Mouse (Mus musculus): ENCODE data around the gene Dok1.
A peak's percentile ranks its signal among the peaks of the same experiment; 100 is the strongest.

Gene Dok1

DNA sequence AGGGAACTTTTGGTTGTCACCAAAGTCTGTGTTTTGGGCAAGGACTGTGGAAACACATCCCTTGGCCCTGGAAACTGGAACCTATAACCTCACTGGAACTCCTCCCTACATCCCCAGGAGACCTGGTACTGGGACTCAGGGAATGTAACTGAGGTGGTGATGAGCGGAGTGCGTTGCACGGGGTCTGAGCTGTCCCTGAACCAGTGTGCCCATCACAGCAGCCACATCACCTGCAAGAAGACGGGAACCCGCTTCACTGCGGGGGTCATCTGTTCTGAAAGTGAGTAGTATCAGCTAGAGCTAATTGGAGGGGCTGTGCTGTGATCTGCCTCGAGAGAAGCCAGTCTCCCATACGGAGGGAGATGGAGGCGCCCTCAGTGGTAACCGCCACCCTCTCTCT lies 16.1 kb upstream of the Dok1 start:
- no peak for DNase-seq (ENCODE audit: low spot score)

DNA sequence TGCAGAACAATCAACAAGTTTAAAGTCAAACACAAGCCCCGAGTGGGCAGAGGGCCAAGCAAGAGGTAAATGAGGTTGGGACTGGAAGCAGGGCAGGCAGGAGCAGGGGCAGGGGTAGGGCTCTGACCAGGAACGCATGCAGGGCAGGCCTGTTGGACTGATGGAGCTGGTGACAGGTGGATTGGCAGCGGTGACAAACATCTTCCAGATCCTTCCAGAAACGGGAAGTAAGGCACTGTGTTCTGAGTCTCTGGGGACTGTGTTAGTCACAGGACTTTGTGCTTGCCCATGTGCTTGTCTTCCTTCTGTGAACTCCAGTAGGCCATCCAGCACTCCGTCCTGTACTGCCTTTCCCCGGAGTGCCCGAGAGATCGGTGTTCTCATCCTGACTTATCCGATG lies 11.5 kb upstream of the Dok1 start:
- DNase-seq (ENCODE audit: low spot score): peak; percentile 47

DNA sequence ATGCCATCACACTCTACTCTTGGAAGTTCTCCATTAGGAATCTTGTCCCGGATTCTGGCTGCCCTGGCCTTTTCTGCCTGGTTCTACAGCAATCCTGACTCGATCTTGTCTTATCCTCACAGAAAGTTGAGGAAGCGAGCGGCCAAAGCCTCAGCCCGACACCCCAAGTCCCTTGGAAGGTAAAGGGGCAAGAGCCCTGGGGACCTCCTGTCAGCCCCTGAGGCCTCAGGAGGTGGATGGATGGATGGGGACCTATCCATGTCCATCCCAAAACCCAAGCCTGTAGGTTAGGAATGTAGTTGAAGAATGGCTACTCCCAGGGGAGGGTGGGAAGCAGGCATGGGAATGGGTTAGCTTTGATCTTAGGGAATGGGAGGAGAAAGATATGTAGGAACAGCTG lies 10.7 kb upstream of the Dok1 start:
- DNase-seq (ENCODE audit: low spot score): no peak

DNA sequence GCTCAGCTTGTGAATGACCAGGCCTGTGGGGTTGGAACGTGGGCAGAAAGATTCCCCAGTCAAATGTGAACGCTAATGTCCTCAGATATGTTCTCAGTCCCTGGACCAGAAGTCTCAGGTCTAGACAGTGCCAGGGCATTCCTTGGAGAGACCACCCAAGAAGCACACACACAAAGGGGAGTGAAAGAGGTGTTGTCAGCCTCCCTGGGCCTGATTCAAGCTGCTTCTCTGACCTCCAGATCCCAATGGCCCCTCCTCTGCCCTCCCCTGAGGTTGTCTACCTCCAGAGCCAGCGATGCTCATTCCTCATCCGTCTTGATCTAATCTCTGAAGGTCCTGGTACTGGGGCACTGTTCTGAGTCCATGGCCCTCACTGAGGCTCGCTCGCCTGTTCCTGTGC lies 10.3 kb upstream of the Dok1 start:
- no peak for DNase-seq (ENCODE audit: low spot score)

DNA sequence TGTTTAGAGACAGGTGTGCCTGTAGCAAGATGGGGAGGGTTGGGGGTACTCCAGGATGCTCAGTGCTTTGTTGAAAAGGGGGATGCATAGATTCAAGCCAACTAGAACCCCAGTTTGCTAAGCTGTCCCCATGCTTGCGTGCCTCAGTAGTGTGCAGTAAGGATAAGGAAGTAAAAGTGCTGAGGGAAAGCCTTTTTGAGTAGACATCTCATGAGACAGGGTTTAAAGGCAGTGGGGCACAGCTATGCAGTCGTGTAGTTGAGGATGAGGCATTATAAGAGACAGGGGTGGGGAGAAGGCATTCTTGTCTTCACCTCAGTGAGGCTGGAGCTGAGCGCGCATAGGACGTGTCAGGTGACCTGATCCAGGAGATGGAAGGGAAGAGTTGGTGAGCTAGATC lies 7.3 kb upstream of the Dok1 start:
- no peak for DNase-seq (ENCODE audit: low spot score)

DNA sequence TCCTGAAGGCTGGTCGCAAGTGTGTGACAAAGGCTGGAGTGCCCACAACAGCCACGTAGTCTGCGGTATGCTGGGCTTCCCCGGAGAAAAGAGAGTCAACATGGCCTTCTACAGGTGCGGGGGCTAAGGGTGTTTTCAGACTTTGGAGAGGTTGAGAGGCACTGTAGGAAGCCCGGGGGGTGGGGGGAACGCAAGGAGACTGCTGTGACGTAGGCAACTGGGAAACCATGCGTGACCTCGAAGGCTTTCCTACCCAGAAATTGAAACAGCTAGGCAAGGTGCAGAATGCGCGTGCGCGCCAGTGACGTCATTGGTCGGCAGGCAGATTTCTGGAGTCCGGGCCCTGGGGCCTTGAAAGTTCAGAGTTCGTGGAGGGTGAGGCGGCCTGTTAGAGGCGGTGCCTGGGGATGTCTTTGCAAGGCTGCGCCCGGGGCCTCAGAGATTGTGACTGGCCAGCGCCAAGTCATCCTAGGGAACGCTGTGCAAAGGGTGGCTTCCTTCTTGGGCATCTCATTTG lies 5.3 kb upstream of the Dok1 start:
- DNase-seq (ENCODE audit: low spot score): no peak

DNA sequence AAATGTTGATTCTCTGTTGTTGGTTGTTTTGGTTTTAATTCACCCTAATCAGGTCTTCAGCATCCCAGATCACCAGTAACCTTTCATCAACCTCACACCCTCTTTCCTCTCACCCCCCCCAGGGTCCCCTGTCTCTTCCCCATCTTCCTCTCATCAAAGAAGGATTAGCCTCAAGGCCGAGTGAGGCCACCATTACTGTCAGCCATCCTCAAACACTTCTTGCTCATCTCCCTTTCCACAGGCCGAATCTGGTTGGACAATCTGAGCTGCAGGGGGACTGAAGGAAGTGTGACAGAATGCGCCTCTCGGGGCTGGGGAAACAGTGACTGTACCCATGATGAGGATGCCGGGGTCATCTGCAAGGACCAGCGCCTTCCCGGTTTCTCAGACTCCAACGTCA lies 3.9 kb upstream of the Dok1 start:
- no peak for DNase-seq (ENCODE audit: low spot score)

DNA sequence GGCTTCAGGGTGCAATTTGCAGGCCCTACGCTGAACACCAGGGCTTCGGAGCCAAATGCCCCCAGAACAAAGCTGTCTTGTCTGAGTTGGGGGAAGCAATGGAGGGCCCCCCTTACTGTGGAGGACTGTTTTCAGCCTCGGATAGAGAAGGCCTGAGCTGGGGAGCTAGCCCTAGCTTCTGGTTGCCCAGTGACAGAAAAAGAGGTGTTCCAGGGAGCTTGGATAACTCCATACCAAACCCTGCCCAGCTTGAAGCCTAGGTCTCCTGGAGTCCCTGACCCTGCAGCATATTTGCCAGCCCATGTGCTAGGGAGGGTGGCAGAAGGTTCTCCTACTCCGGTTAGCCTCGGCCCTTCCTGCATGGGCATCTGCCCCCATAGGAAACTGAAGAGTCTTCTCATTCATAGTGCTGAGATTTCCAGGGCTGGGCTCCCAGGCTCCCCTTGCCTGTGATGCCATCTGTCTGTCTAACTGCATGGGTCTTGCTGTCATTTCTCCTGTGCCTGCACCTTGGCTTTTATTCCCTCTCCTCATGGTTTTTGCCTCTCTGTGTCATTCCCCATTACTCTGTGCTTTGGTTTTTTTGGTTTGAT lies 1.3 kb upstream of the Dok1 start:
- DNase-seq (ENCODE audit: low spot score): no peak

DNA sequence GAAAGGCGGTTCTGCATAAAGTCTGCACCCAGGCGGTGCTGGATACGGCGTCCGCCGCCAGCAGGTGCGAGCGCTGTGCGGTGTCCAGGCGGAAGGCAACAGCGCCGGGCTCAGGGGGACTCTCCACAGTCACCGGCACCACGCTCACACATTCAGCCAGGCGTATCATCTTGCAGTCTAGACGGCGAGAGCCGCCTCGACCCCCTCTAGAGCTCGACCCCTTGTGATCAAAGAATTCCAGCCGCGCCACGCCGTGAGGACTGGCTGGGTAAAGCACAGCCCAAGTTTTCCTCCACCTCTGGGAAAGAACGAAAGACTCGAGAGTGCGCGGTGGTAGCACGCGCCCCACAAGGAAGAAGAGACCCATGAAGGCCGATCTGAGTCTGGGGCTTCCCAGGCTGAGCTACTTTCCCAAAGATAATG lies 491 bp downstream of the Dok1 start:
- no peak for DNase-seq (ENCODE audit: low spot score)

DNA sequence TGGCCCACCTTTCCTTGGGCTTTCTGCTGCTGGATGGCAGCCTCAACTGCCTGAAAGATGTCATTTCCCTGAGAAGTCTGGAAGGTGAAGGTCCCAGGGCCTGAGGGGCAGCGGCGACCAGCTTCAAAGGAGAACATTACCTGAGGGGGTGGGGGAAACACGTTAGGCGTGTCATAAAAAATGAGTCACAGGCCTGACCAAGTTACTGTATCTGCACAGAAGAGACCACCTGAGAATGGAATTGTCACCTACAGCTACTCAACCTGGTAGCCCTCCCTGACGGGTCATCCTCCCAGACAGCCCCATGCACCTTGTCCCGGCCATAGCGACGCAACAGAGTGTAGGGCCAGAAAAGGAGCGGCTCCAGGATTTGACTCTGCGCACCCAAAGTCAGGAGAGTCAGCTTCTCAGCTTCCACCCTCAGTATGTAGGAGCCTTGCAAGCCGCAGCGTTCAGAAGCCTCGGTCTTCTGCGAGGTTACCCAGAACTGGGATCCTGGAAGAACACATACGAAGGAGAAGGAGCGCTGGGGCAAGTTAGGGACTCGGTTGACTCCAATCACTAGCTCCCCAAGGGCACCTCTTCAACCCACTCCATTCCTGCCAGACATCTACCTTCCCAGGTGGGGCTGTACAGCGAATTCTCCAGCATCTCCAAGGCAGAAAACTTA lies 1.2 kb downstream of the Dok1 start:
- no peak for DNase-seq (ENCODE audit: low spot score)

DNA sequence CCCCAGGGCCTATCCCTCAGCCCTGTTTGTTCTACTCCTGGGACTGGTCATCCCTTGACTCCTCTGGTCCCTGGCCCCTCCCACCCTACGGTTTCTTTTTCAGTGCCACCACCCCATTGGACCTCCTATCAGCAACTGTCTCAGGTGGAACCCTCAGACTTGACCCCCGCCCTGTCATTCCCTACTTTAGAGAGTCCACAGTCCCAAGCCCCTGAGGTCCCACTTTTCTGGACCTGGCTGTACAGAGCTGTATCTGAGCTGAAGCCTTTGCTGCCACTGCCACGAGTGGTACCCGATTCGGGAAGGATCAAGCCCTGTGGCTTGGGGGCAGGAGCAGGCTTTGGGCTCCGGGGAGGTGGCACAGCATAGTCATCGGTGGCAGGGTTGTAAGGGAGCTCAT lies 2.2 kb downstream of the Dok1 start:
- DNase-seq (ENCODE audit: low spot score): no peak

DNA sequence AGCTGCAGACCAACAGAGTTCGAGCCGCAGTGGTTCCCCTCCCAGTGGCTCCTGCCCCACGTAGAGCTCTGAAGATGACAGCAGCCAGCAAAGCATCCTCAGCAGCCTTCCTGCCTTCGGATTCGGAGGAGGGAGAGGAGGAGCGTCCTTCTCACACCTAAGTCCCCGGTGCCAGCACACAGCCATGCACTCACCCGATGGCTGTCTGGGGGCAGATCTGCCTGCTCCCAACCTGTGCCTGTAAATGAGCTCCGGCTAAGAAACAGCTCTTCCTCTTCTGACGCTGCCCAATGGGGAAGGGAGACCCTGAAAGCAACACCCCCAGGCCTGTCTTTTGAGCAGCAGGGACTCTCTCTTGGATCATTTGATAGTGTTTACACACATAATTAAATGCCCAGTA lies 3.5 kb downstream of the Dok1 start:
- DNase-seq (ENCODE audit: low spot score): no peak

DNA sequence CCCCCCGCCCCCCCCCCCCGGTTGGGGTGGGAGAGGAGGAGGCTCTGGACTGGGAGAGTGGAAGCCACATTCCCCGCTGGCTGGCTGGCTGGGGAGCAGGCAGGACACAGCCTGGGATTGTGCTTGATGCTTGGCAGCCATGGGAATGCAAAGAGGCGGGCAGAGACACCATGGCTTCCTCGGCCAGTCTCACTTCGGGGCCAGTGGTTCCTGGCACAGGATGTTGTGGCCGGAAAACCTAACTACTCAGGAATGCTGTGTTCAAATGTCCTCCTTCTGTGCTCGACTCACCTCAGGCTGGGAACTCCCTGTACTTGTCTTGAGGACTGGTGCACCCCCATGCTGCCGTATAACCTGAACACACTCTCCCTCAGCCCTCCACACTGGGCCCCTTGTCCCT lies 5.6 kb downstream of the Dok1 start:
- DNase-seq (ENCODE audit: low spot score): no peak

DNA sequence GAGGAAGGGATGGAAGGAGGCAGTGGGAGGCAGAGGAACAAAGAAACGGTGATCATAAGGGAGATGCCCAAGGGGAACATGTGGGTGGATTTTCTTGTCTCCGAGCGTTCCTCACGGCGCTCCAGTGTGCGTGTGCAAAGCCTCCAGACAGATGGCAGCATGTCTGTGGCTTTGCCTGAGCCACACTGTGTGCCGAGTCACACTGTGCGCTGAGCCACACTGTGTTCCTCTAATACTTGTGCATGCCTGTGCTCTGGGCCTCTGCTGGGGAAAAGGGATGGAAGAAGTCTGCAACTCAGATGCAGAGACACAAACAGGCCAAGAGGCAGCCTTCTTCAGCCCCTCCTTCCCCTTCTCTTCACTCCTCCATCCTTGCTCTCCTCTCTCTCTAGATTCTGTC lies 6.0 kb downstream of the Dok1 start:
- DNase-seq (ENCODE audit: low spot score): no peak

DNA sequence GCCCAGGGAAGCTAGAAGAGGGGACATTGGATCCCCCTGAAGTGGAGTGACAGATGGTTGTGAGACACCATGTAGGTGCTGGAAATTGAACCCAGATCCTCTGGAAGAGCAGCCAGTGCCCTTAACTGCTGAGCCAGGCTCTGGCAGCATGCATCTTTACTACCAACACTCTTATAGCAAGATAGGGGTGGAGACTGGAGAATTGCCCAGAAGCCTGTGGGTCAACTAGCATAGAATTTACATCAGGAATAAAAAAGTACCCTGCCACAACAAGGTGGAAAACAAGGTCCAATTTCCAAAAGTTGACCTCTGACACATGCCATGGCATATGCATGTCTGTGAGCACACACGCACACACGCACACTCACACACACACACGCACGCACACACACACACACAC lies 8.1 kb downstream of the Dok1 start:
- DNase-seq (ENCODE audit: low spot score): no peak

DNA sequence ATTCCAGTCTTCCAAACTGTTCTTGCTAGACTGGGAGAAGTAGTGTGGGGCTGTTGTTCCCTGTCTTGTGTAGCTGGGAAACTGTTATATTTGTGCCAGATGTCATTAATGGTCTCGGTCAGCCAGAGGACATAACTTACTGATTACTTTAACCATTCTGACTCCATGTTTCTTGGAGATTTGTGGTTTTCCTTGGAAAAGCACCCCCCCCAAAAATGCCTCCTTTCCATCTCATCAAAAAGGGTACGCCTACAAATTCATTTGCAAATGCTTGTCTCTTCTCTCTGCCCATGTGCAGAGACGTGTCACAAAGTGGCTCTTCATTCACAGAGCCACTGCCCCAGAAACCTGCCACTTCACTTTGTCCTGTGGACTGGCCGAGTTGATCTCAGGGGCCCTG lies 8.8 kb downstream of the Dok1 start:
- DNase-seq (ENCODE audit: low spot score): no peak

DNA sequence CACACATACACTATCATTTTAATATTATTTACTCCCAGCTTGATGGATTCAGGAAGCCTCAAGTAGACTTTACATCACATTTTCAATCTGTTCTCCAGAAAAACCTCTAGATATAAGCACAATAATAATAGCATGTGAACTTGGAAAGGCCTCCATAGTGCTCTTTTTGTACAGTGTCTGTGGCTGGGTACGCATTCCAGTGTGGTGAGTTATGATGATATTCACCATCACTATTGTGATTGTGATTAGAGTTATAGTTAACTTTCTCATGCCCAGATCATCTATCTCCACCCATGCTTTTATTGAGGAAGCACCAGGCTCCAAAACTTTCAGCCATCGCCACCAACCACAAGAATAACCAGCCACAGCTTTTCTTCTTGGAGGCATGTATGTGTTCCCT lies 9.5 kb downstream of the Dok1 start:
- no peak for DNase-seq (ENCODE audit: low spot score)

DNA sequence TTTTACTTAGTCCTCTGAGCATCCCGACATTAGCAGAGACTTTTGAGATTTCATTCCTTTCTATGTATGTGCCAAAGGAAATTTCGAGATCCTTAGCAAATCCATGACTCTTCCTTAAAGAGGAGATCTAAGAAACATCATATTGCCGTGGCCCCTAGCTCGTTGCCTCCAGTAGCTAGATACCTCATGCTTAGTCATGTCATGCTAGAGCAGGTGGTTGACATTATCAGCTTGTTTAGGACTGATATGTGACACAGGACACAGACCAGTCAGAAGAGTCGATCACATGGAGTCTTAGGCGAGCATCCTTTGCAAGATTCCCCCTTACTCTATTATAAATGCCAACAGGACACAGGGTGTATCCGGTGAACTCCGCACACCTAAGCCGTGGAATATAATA lies 10.3 kb downstream of the Dok1 start:
- DNase-seq (ENCODE audit: low spot score): no peak

DNA sequence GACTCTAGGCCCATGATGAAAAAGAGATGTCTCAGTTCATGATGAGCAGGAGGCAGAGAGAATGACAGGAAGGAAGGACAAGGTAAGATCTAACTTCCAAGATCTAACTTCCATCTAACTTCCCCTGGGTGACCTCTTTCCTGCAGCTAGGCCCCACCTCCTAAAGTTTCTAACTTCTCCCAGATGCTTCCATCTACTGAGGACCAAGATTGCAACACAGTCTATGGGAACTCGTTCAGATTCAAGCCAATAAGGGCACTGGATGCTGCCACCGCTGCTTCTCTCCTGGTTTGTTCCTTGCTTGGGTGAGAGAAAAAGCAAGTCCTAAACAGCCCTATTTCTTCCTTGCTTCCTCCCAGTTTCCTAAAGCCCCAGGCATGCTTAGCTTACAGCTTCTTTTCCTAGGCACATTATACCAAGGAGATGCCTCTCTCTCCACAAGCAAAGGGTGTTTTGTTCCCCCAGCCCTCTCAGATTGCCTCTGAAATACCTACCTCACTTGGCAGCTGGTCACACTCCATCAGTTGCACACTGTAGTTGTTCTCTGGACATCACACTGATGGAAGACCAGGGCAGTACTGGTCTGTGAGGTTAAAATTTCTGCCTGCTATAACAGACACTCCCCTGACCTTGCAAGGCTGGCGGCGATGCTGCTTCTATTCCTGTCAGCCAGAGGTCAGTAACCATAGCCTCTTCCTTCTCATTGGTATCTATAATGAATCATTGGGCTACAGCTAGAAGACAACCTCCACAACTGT lies 12.3 kb downstream of the Dok1 start:
- peak; percentile 43 for DNase-seq (ENCODE audit: low spot score)

DNA sequence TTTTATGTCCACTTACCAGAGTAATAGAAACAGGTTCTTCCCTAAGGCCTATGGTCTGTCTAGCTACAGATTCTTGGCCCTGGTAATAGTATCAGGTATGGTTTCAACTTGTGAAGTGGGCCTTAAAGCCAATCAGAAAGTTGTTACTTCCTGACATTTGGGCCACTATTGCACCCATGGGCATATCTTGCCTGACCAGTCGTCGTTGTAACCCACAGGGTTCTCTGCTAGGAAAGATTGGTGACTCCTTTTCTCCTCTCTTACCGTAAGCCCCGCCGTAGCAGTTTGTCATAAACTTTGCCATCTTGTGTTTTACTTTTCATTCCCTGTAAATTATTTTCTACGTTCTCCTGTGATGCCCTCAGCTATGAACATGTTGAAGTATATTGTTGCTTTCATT lies 13.2 kb downstream of the Dok1 start:
- DNase-seq (ENCODE audit: low spot score): no peak

DNA sequence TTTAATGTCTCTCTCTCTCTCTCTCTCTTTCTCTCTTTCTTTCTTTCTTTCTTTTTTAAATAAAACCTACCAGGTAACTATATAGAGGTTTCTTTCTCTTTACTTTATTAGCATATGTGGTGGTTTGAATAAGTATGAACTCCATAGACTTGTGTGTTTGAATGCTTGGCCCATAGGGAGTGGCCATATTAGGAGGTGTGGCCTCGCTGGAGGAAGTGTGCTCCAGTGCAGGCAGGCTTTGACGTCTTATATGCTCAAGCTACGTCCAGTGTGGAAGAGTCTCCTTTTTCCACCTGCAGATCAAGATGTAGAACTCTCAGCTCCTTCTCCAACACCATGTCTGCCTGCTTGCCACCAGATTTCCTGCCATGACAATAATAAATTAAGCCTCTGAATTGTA lies 14.2 kb downstream of the Dok1 start:
- DNase-seq (ENCODE audit: low spot score): no peak

DNA sequence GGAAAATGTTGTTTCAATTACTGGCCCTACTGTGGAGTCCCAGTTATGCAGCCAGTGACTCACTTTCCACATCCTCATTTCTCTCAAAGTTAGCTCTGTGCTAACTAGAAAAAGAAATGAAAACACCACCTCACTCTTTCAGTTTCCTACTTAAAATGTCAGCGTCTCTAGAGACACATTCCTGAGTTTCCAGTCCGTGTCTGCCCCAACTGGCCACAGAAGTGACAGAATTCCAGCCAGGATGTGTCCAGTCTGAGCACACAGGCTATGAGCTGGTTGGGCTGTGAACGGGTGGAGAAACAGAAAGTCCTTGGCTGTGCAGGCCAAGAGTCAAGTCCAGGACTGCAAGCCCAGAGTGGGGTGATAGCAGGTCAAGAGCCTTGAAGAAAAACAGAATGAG lies 16.1 kb downstream of the Dok1 start:
- peak; percentile 95 for DNase-seq (ENCODE audit: low spot score)

DNA sequence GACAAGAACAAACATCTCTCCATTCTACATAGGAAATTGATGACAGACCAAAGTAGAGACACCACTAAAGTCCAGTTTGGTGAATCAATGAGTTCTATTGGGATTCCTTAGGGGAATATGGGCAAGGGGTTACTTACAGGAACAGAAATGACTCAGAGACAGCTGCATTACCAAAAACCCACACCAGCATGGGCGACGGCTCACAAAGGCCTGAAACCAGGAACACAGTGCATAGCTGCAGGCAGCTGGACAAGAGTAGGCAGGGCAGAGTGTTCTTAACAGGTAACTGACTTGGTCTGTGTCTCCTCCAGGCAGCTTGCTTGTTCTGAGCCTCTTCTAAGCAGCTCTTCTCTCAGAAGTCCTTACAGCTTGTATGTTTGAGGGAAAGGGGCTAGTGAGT lies 17.5 kb downstream of the Dok1 start:
- DNase-seq (ENCODE audit: low spot score): peak; percentile 25
